Mouse (Mus musculus) ES-E14 (cell line): Measurements from ENCODE around the gene Fam117b.

Experiments
- HCFC1 ChIP-seq: IDR thresholded peaks from 2 replicates; pipeline ENCODE4 v1.6.1; 2012; ENCODE audit warnings: low read length, inconsistent platforms, borderline replicate concordance; ENCODE audit not compliant: insufficient read depth
- ZNF384 ChIP-seq: IDR thresholded peaks from 2 replicates; pipeline ENCODE4 v1.6.1; 2012; ENCODE audit warnings: low read depth, low read length, inconsistent platforms

DNA sequence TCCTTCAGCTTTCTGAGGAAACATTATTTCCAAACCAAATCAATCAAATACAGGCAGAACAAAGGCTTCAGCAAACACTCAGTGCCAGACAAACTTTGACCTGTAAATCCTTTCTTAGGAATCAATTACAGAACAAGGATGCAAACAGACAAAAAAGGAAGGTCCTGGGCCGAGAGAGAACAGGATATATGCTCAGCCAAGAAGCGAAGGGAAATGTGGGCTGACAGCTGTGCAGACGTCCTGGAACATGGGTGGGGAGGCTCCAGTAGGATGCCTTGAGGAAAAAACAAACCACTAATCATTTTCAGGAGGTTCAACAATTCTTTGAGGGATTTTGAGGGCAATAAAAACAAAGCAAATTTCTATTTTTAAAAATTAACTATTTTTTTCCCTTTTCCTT lies 10.2 kb upstream of the Fam117b start:
- TF ChIP-seq HCFC1 (no peak), ZNF384 (no peak)
